Mouse (Mus musculus): ENCODE measurements around the gene Gm21818. TPM values are rescaled to one million over a fixed set of nuclear protein-coding genes. Genes with fewer than 3 reads are reported as not detected.
"Not testable (repeated sequence)": the region's sequence is repeated elsewhere in the genome, so short reads cannot be mapped to it uniquely, and the experiment has no call there.

Gm21818 gene
- total RNA-seq (2015; ENCODE audit: low replicate concordance) = not detected in 2 replicates
- not detected in 2 replicates for total RNA-seq (2017; ENCODE audit: low replicate concordance)

GRCm38 (mm10) chr13:120172133-120172532 lies at the start of gene Gm21818:
Gene Gm21818, plus strand, starts transcription at chr13:120172433.
- not testable (repeated sequence) for ATAC-seq (replicated peaks; ENCODE audit: low FRiP score, poor library complexity, severe bottlenecking)

- ATAC-seq (replicated peaks; ENCODE audit: low FRiP score, poor library complexity, severe bottlenecking) = not testable (repeated sequence)
Measured at GRCm38 (mm10) chr13:120139946-120140345, 32.3 kb upstream of the Gm21818 start, which contains the start of gene Gm20767. Gene Gm20767, plus strand, starts transcription at chr13:120140246.

- not testable (repeated sequence) for ATAC-seq (replicated peaks; ENCODE audit: low FRiP score, poor library complexity, severe bottlenecking)
Measured at GRCm38 (mm10) chr13:120142348-120142747, 29.9 kb upstream of the Gm21818 start.

GRCm38 (mm10) chr13:120149660-120150407 lies 22.4 kb upstream of the Gm21818 start:
- ATAC-seq (replicated peaks; ENCODE audit: low FRiP score, poor library complexity, severe bottlenecking) = not testable (repeated sequence)

- not testable (repeated sequence) for ATAC-seq (replicated peaks; ENCODE audit: low FRiP score, poor library complexity, severe bottlenecking)
Measured at GRCm38 (mm10) chr13:120150589-120150988, 21.6 kb upstream of the Gm21818 start.

- not testable (repeated sequence) for ATAC-seq (replicated peaks; ENCODE audit: low FRiP score, poor library complexity, severe bottlenecking)
Measured at GRCm38 (mm10) chr13:120168301-120168700, 3.9 kb upstream of the Gm21818 start.

- ATAC-seq (replicated peaks; ENCODE audit: low FRiP score, poor library complexity, severe bottlenecking) = not testable (repeated sequence)
Measured at GRCm38 (mm10) chr13:120196189-120196821, 24.1 kb downstream of the Gm21818 start.

- not testable (repeated sequence) for ATAC-seq (replicated peaks; ENCODE audit: low FRiP score, poor library complexity, severe bottlenecking)
Measured at GRCm38 (mm10) chr13:120215847-120216246, 43.6 kb downstream of the Gm21818 start, which contains the start of gene Gm21762. Gene Gm21762, minus strand, starts transcription at chr13:120215947.

GRCm38 (mm10) chr13:120220922-120221321 lies 48.7 kb downstream of the Gm21818 start:
- ATAC-seq (replicated peaks; ENCODE audit: low FRiP score, poor library complexity, severe bottlenecking) = not testable (repeated sequence)

- ATAC-seq (replicated peaks; ENCODE audit: low FRiP score, poor library complexity, severe bottlenecking) = not testable (repeated sequence)
Measured at GRCm38 (mm10) chr13:120223012-120223659, 50.9 kb downstream of the Gm21818 start.

Other genes with a start within 250 kb of the Gm21818 start
- gene Gm21761, start 243.2 kb upstream of the Gm21818 start, total RNA-seq (2015; ENCODE audit: low replicate concordance) = not detected in 2 replicates
- not detected in 2 replicates for gene Gm21761, start 243.2 kb upstream of the Gm21818 start, total RNA-seq (2017; ENCODE audit: low replicate concordance)
- not detected in 2 replicates for gene B020031M17Rik, start 221.6 kb upstream of the Gm21818 start, total RNA-seq (2015; ENCODE audit: low replicate concordance)
- not detected in 2 replicates for gene B020031M17Rik, start 221.6 kb upstream of the Gm21818 start, total RNA-seq (2017; ENCODE audit: low replicate concordance)
- not detected in 2 replicates for gene Gm36079, start 145.4 kb upstream of the Gm21818 start, total RNA-seq (2015; ENCODE audit: low replicate concordance)
- gene Gm36079, start 145.4 kb upstream of the Gm21818 start, total RNA-seq (2017; ENCODE audit: low replicate concordance) = not detected in 2 replicates
- 33.5 and 35.0 TPM in 2 replicates for gene Gm21188, start 120.2 kb upstream of the Gm21818 start, total RNA-seq (2015; ENCODE audit: low replicate concordance)
- 10.9 and 11.7 TPM in 2 replicates for gene Gm21188, start 120.2 kb upstream of the Gm21818 start, total RNA-seq (2017; ENCODE audit: low replicate concordance)
- gene Gm20767, start 32.2 kb upstream of the Gm21818 start, total RNA-seq (2015; ENCODE audit: low replicate concordance) = not detected in 2 replicates
- gene Gm20767, start 32.2 kb upstream of the Gm21818 start, total RNA-seq (2017; ENCODE audit: low replicate concordance) = not detected in 2 replicates
- not detected in 2 replicates for gene Gm21762, start 43.5 kb downstream of the Gm21818 start, total RNA-seq (2015; ENCODE audit: low replicate concordance)
- gene Gm21762, start 43.5 kb downstream of the Gm21818 start, total RNA-seq (2017; ENCODE audit: low replicate concordance) = not detected in 2 replicates
- not detected in 2 replicates for gene Gm21731, start 66.7 kb downstream of the Gm21818 start, total RNA-seq (2015; ENCODE audit: low replicate concordance)
- gene Gm21731, start 66.7 kb downstream of the Gm21818 start, total RNA-seq (2017; ENCODE audit: low replicate concordance) = not detected in 2 replicates
- not detected in 2 replicates for gene AF067061, start 90.7 kb downstream of the Gm21818 start, total RNA-seq (2015; ENCODE audit: low replicate concordance)
- gene AF067061, start 90.7 kb downstream of the Gm21818 start, total RNA-seq (2017; ENCODE audit: low replicate concordance) = not detected in 2 replicates
- 14.4 TPM in 1 of 2 replicates, not detected in the other for gene BC147527, start 128.0 kb downstream of the Gm21818 start, total RNA-seq (2015; ENCODE audit: low replicate concordance)
- gene BC147527, start 128.0 kb downstream of the Gm21818 start, total RNA-seq (2017; ENCODE audit: low replicate concordance) = 15.8 TPM in 1 of 2 replicates, not detected in the other
- not detected in 2 replicates for gene Tcstv3, start 144.4 kb downstream of the Gm21818 start, total RNA-seq (2015; ENCODE audit: low replicate concordance)
- gene Tcstv3, start 144.4 kb downstream of the Gm21818 start, total RNA-seq (2017; ENCODE audit: low replicate concordance) = not detected in 2 replicates

Measured in erythroid progenitor cell, adult 5-6 weeks (primary cell).